Mouse (Mus musculus) liver, embryonic 14 days (tissue): ENCODE measurements around the gene Nme4. TPM values are rescaled to one million over a fixed set of nuclear protein-coding genes. Genes with fewer than 3 reads are reported as not detected.

Source experiments
- polyA plus RNA-seq: library from polyadenylated mRNA; depleted of rRNA; stranded (reverse); fragments of >200 nt; gene quantifications from 2 replicates; pipeline ENCODE4 v1.2.3, GENCODE M21; 2012; rRNA removed

Nme4 gene
- polyA plus RNA-seq, result 48.3 and 52.3 TPM in 2 replicates

DNA sequence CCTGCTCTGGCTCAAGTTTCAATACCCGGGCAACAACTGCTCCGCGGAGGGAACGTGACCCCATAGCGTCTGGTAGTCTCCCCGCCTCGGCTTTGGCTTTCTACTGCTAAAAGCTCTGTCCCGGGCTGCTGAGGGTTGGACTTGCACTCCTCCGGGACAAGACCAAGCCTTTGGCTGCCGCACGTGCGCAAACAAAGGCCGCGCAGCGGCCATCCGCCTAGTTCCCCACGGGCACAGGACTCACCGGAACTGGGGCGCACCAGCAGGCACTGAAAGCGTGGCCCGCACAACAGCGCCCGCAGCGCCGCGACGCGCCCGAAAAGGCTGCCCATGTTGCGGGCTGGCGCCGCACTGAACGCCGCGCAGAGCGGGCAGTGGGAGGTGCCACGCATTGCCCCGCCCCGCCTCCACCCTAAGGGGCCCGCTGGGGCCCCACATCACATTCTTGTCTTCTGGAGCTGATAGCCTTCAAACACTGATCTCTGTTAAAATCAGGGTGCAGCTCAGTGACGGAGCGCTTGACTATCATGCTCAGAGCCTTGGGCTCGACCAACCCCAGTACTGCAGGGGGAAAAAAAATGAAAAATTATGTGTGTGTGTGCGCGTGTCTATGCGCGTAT, at the start of gene Nme4:
Nme4 (minus strand) TSS at position 482 of the 620 bp plus-strand sequence.

DNA sequence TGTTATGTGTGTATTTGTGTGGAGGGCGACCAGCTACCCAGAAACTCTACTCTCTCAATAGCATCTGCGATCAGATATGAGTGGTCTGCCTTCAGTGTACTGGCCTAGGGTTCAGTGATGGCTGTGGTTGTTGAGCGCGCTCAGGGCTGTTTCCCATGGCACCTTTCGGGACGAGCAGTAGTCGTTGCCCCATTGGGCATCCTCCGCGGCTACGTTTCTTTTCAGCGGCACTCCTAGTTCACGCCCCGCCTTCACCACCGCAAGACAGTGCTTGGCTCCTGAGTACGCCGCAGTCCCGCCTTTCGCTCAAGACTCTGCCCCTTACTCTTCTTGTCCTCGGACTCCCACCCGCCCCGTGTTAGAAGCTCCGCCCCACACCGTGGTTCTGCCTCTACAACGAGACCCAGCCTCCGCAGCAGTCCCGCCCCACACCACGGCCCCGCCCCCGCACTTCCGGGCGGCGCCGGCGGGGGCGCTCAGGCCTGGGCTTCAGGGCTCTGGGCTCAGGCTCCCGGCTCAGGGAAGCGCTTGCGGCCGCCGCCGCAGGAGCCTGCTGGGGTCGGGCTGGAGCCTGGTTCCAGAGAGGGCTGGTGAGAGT, 42.9 kb upstream of the Nme4 start, which contains the start of gene Axin1:
Axin1 (plus strand) TSS at position 450 of the 598 bp plus-strand sequence.

GRCm38 (mm10) chr17:26123267-26123684, 27.9 kb upstream of the Nme4 start, which contains the start of gene Mrpl28:
Gene Mrpl28 (plus strand): TSS chr17:26123500.

GRCm38 (mm10) chr17:26113181-26113948, 18.0 kb upstream of the Nme4 start, which contains the start of gene Tmem8:
Gene Tmem8 (plus strand): TSS chr17:26113299.

DNA sequence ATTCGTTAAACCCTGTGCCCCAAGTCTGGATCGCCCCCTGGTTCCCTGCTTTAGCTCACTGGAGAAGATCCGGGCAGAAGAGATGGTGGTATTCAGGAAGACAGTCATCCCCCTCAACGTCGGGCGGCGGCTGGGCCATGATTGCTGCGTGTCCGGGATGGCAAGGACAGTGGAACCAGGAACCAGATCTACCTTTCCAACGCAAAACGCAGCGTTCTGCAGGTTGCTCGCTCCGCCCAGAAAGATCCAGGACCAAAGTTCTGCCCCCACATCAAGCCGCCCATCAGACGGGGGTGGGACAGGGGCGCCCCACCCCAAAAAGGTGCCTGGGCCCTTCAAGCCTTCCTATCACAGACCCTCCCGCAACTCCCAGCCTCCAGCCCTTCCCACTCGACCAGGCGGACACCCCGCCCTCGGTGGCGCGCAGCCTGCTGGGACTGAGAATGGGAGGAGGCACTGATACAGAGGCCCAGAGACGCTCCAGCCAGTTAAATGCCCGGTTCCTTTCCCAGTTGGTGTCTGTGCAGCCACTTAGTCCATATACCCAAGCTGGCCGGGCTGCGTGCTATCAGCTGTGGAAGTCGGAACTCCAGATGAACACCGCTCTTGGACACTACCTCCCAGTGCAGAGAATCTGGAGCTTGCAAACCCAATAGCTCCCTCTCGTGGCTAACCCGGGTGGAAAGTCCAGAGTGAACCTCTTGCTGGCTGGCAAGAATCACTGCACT, 5.3 kb downstream of the Nme4 start, which contains the start of gene Decr2:
Decr2 (minus strand) TSS at position 433 of the 728 bp plus-strand sequence.

GRCm38 (mm10) chr17:26068831-26069739, 26.3 kb downstream of the Nme4 start, which contains the start of gene Rab11fip3:
Gene Rab11fip3 (minus strand): TSS chr17:26069555.

Other genes with a start within 250 kb of the Nme4 start
- gene Wdr90, start 234.1 kb downstream of the Nme4 start, polyA plus RNA-seq, result 15.6 and 18.5 TPM in 2 replicates
- gene Mcrip2, start 226.8 kb downstream of the Nme4 start, polyA plus RNA-seq, result 18.4 and 20.6 TPM in 2 replicates
- 41.0 and 42.6 TPM in 2 replicates for gene Mettl26, start 220.5 kb downstream of the Nme4 start, polyA plus RNA-seq
- 0.49 and 0.51 TPM in 2 replicates for gene Wfikkn1, start 214.7 kb downstream of the Nme4 start, polyA plus RNA-seq
- gene Rab40c, start 175.9 kb downstream of the Nme4 start, polyA plus RNA-seq, result 5.4 and 6.5 TPM in 2 replicates
- gene Pigq, start 150.7 kb downstream of the Nme4 start, polyA plus RNA-seq, result 226 and 261 TPM in 2 replicates
- gene Nhlrc4, start 150.6 kb downstream of the Nme4 start, polyA plus RNA-seq, result 7.0 and 10.4 TPM in 2 replicates
- 0.14 and 0.16 TPM in 2 replicates for gene A930017K11Rik, start 143.0 kb downstream of the Nme4 start, polyA plus RNA-seq
- 6.4 and 7.9 TPM in 2 replicates for gene Capn15, start 109.8 kb downstream of the Nme4 start, polyA plus RNA-seq
- gene Rab11fip3, start 26.0 kb downstream of the Nme4 start, polyA plus RNA-seq, result 2.2 and 2.3 TPM in 2 replicates
- gene Decr2, start 5.3 kb downstream of the Nme4 start, polyA plus RNA-seq, result 6.4 and 7.8 TPM in 2 replicates
- 2.7 and 2.9 TPM in 2 replicates for gene Tmem8, start 17.7 kb upstream of the Nme4 start, polyA plus RNA-seq
- gene Mrpl28, start 27.9 kb upstream of the Nme4 start, polyA plus RNA-seq, result 50.9 and 59.1 TPM in 2 replicates
- gene Axin1, start 43.1 kb upstream of the Nme4 start, polyA plus RNA-seq, result 9.3 and 10.6 TPM in 2 replicates
- 21.8 and 28.3 TPM in 2 replicates for gene Pdia2, start 103.5 kb upstream of the Nme4 start, polyA plus RNA-seq
- gene Rgs11, start 107.3 kb upstream of the Nme4 start, polyA plus RNA-seq, result 0.28 and 0.46 TPM in 2 replicates
- 11.0 and 12.5 TPM in 2 replicates for gene Arhgdig, start 112.2 kb upstream of the Nme4 start, polyA plus RNA-seq
- 5.2 and 6.4 TPM in 2 replicates for gene Fam234a, start 148.6 kb upstream of the Nme4 start, polyA plus RNA-seq
- 20.9 and 24.8 TPM in 2 replicates for gene Luc7l, start 157.3 kb upstream of the Nme4 start, polyA plus RNA-seq